In genomic region chr1:76200906-76201305, GRCm38 (mm10) we compare ENCODE assay signal across 26 mouse cellular contexts.
"Had no signal": no experiment of that assay in that cellular context is flagged by ENCODE, and none has a peak within 500 bp of the region (broad histone marks: within the 10 kb centered on the region; RNA-seq: fewer than 3 reads in every experiment).

No protein-coding gene starts in this region.

- H3K9ac ChIP-seq: heart, embryonic 12.5 days; hindbrain, embryonic 12.5 days; hindbrain, embryonic 14.5 days; intestine, embryonic 15.5 days; limb, embryonic 12.5 days; limb, embryonic 15.5 days; liver, embryonic 12.5 days; liver, embryonic 14.5 days had no signal

- DNase-seq: gastrocnemius, adult 2 months; gastrocnemius, postnatal 10 days; gastrocnemius, postnatal 25 days; heart, adult 18-20 months; heart, postnatal 10 days; heart, postnatal 4 days; kidney, adult 18-20 months; kidney, adult 8-10 months; kidney, postnatal 10 days; kidney, postnatal 36 days; layer of hippocampus, adult 9-11 months; layer of hippocampus, postnatal 36 days; left cerebral cortex, postnatal 4 days had no signal

- ATAC-seq: hindbrain, embryonic 16.5 days; inflammation-experienced regulatory T-cells, adult 6 months; intestine, embryonic 15.5 days; intestine, postnatal 0 days; liver, embryonic 12.5 days had no signal

- H3K36me3 ChIP-seq: heart, embryonic 10.5 days; heart, embryonic 12.5 days; hindbrain, embryonic 10.5 days; hindbrain, embryonic 12.5 days; intestine, embryonic 15.5 days; limb, embryonic 12.5 days; limb, embryonic 15.5 days; liver, embryonic 12.5 days had no signal

- H3K27ac ChIP-seq: gastrocnemius, adult 2 months; heart, embryonic 10.5 days; hindbrain, embryonic 10.5 days; hindbrain, embryonic 12.5 days; hindbrain, embryonic 14.5 days; intestine, embryonic 15.5 days; limb, embryonic 12.5 days; limb, embryonic 15.5 days; liver, embryonic 12.5 days; liver, embryonic 14.5 days had no signal

- H3K27me3 ChIP-seq: heart, embryonic 12.5 days; hindbrain, embryonic 12.5 days; intestine, embryonic 15.5 days; limb, embryonic 12.5 days; limb, embryonic 15.5 days; liver, embryonic 12.5 days had no signal

- H3K4me1 ChIP-seq: heart, embryonic 10.5 days; heart, embryonic 12.5 days; hindbrain, embryonic 10.5 days; hindbrain, embryonic 12.5 days; intestine, embryonic 15.5 days; limb, embryonic 15.5 days; liver, embryonic 12.5 days had no signal

- H3K9me3 ChIP-seq: heart, embryonic 10.5 days; heart, embryonic 12.5 days; hindbrain, embryonic 10.5 days; hindbrain, embryonic 12.5 days; intestine, embryonic 15.5 days; limb, embryonic 12.5 days; limb, embryonic 15.5 days; liver, embryonic 12.5 days had no signal

- H3K4me2 ChIP-seq: heart, embryonic 12.5 days; hindbrain, embryonic 12.5 days; hindbrain, embryonic 14.5 days; intestine, embryonic 15.5 days; limb, embryonic 12.5 days; limb, embryonic 15.5 days; liver, embryonic 12.5 days had no signal

- H3K4me3 ChIP-seq: gastrocnemius, adult 2 months; heart, embryonic 10.5 days; heart, embryonic 12.5 days; hindbrain, embryonic 10.5 days; hindbrain, embryonic 12.5 days; intestine, embryonic 15.5 days; limb, embryonic 12.5 days; limb, embryonic 15.5 days; liver, embryonic 12.5 days had no signal
